Mouse (Mus musculus): ENCODE data around the gene Lgals8. TPM values are rescaled to one million over a fixed set of nuclear protein-coding genes. Genes with fewer than 3 reads are reported as not detected.

Lgals8 gene
- total and polyA plus RNA-seq, 3 experiments, result 9.5 to 347 (median 128) TPM

DNA sequence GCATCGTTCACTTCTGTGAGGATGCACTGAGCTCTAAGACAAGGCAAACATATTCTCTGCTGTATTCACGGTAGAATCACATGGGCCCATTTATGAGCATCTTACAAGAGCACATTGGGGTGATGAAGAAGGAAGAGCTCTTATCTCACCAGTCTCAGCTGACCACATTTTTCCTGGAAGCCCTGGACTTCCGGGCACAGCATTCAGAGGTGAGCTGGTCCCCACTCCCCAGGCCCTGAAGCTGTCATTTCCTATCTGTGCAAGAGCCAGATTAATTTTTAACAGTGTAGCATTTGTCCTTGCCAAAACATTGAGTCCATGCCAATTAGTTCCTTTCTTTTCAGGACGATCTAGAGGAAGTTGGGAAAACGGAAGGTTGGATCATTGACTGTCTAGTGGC lies 30.9 kb downstream of the Lgals8 start:
- H3K27me3 ChIP-seq (ENCODE audit: insufficient read depth, low read length), result no peaks in the 10 kb centered on the region
- peaks cover 98% of the 10 kb centered on the region for H3K36me3 ChIP-seq (replicated peaks)
- no peak for DNase-seq (ENCODE audit: low spot score)
- ATAC-seq (ENCODE audit: extremely low read depth, insufficient number of reproducible peaks, low FRiP score, poor library complexity, severe bottlenecking), result peak; percentile 57
- TF ChIP-seq CTCF (IDR thresholded peaks at IDR 0.05; ENCODE audit: low read depth, low read length), result no peak
- 0 out of 2 replicates have a peak, but pooled peaks have one; percentile 23 for TF ChIP-seq TAL1 (conservative IDR thresholded peaks at IDR 0.05; ENCODE audit: low read depth, low read length)
- H3K4me1 ChIP-seq (ENCODE audit: insufficient read depth, low read depth, low read length), result peaks cover 37% of the 10 kb centered on the region
- H3K4me3 ChIP-seq (ENCODE audit: low read depth, low read length), result no peak overlapping the region
- no peaks in the 10 kb centered on the region for H3K9me3 ChIP-seq (replicated peaks)

DNA sequence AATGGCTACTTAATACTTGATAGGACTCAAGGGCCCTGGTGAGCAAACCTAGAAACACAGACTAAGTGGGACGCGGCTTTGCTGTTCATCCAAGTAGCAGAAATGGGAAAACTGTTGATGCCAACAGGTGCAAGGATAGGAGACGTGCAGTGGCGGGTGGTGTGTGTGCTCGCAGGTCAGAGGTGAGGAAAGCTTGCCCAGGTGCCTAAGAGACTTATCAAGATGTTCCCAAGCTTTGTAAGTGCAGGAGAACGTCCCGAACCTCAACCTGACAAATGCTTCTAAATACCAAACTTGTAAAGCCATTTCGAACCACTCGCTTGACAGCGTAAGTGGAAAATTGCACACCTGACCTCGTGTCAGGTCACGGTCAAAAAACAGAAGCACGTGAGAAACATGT lies 36.2 kb downstream of the Lgals8 start:
- Histone ChIP-seq H3K4me1 (ENCODE audit: insufficient read depth, low read depth, low read length) (peaks cover 12% of the 10 kb centered on the region), H3K9me3 (replicated peaks) (no peaks in the 10 kb centered on the region), H3K4me3 (ENCODE audit: low read depth, low read length) (no peak overlapping the region), H3K27me3 (ENCODE audit: insufficient read depth, low read length) (no peaks in the 10 kb centered on the region), H3K36me3 (replicated peaks) (peaks cover 98% of the 10 kb centered on the region)
- no peak for DNase-seq (ENCODE audit: low spot score)
- TF ChIP-seq POLR2AphosphoS5 (IDR thresholded peaks at IDR 0.05; ENCODE audit: insufficient replicate concordance, low read depth, low read length) (no peak), GATA2 (IDR thresholded peaks at IDR 0.05; ENCODE audit: borderline replicate concordance, low read depth, low read length) (no peak), TAL1 (conservative IDR thresholded peaks at IDR 0.05; ENCODE audit: low read depth, low read length) (no peak), CTCF (IDR thresholded peaks at IDR 0.05; ENCODE audit: low read depth, low read length) (no peak), GATA1 (IDR thresholded peaks at IDR 0.05; ENCODE audit: borderline replicate concordance, low read length) (no peak)
- ATAC-seq (ENCODE audit: extremely low read depth, insufficient number of reproducible peaks, low FRiP score, poor library complexity, severe bottlenecking), result no peak

DNA sequence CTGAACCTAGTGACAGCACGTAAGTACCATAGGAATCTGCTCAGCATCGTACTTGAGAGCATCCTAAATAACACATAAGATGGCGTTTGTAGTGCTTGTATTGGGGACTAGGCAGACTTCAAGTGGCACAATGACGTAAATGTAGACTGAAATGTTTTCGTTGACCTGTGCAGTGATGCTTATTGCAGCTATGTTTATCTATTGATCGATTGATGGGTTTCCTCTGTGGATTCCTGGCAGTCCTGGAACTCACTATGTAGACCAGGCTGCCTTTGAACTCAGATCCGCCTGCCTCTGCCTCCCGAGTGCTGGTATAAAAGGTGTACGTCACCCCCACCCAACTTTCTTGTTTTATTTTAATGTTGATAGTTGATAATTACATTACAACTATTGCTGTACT lies 44.1 kb downstream of the Lgals8 start:
- peaks cover 98% of the 10 kb centered on the region for H3K36me3 ChIP-seq (replicated peaks)
- ATAC-seq (ENCODE audit: extremely low read depth, insufficient number of reproducible peaks, low FRiP score, poor library complexity, severe bottlenecking) (no peak), DNase-seq (ENCODE audit: low spot score) (no peak)
- no peak overlapping the region for H3K4me3 ChIP-seq (ENCODE audit: low read depth, low read length)
- no peaks in the 10 kb centered on the region for H3K9me3 ChIP-seq (replicated peaks)
- H3K4me1 ChIP-seq (ENCODE audit: insufficient read depth, low read depth, low read length), result peaks cover 3% of the 10 kb centered on the region; the same call in 1 of the 2 replicates
- TF ChIP-seq TAL1 (conservative IDR thresholded peaks at IDR 0.05; ENCODE audit: low read depth, low read length), result no peak
- no peak for TF ChIP-seq CTCF (IDR thresholded peaks at IDR 0.05; ENCODE audit: low read depth, low read length)
- no peak for TF ChIP-seq POLR2AphosphoS5 (IDR thresholded peaks at IDR 0.05; ENCODE audit: insufficient replicate concordance, low read depth, low read length)
- no peak for TF ChIP-seq GATA1 (IDR thresholded peaks at IDR 0.05; ENCODE audit: borderline replicate concordance, low read length)
- TF ChIP-seq GATA2 (IDR thresholded peaks at IDR 0.05; ENCODE audit: borderline replicate concordance, low read depth, low read length), result no peak
- no peaks in the 10 kb centered on the region for H3K27me3 ChIP-seq (ENCODE audit: insufficient read depth, low read length)

DNA sequence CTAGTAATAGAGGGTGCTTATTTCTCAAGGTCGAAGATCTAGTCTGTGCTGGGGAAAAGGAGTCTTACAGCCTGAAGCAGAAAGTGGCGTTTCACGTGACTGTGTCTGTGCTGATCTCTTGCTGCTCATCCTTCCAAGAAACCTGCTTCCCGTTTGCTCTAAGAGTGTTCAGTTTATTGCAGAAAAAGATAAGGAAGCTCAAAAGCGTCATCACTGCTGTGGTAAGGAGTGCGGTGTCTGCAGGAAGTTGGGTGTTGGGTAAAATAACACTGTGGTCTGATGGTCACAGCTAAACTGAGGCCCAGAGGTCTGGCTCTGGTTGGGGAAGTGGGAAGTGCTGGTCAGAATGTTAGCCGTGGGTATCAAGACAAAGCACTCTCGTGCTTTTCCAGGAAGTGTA lies 52.7 kb downstream of the Lgals8 start:
- ATAC-seq (ENCODE audit: extremely low read depth, insufficient number of reproducible peaks, low FRiP score, poor library complexity, severe bottlenecking), result peak; percentile 99
- H3K27me3 ChIP-seq (ENCODE audit: insufficient read depth, low read length), result no peaks in the 10 kb centered on the region
- H3K4me3 ChIP-seq (ENCODE audit: low read depth, low read length), result no peak overlapping the region; the same call in 1 of the 2 replicates
- peaks cover 42% of the 10 kb centered on the region for H3K4me1 ChIP-seq (ENCODE audit: insufficient read depth, low read depth, low read length)
- H3K36me3 ChIP-seq (replicated peaks), result peaks cover 79% of the 10 kb centered on the region
- TF ChIP-seq GATA2 (IDR thresholded peaks at IDR 0.05; ENCODE audit: borderline replicate concordance, low read depth, low read length) (no peak), TAL1 (conservative IDR thresholded peaks at IDR 0.05; ENCODE audit: low read depth, low read length) (peak; percentile 61)
- no peaks in the 10 kb centered on the region for H3K9me3 ChIP-seq (replicated peaks)
- peak; percentile 53 for DNase-seq (ENCODE audit: low spot score)

DNA sequence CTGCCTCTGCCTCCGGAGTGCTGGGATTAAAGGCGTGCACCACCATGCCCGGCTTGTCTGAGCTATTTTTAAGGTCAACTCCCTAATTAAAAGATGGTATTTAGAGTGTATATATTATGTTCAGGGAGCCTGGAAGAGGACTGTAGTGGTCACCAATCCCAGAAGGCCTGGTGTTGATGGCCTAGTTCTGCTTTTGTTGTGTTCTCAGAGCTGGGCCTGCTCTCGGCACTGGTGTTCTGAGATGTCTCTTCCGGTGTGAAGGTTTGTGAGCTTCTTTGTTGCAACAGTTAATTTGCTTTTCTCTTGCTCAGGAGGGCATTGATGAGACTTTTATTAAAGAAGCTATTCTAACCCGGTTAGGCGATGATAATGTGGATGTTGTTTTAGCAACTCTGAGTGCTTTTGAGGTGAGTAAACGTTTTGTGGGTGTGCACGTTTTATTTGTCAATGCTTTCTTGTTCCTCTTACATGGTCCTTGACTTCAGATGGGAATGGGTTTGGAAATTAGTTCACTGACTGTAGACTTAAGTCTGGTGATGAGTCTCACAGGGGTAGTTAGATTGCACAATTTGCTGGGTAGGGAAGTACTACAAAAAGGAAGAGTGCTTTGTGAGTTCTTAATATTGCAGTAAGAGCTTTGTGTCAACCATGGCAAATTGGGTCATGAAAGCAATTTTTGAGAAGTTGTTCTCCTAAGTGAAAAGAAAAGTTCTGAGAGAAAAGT lies 56.2 kb downstream of the Lgals8 start:
- peaks cover 73% of the 10 kb centered on the region for H3K36me3 ChIP-seq (replicated peaks)

DNA sequence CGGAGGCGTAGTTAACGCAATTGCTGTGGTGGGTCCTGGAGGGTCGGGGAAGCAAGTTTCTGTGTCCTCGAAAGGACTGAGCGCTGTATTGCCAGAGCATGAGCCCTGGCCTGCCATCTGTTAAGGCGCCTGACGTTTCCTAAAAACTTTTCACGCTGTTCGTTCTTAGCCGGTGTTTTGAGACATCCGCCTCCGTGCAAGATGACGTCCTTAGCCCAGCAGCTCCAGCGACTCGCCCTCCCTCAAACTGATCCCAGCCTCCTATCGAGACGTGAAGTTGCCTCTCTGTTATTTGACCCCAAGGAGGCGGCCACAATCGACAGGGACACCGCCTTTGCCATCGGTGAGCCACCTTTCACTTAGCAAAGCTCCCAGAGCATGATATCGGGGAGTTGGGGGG lies 69.2 kb downstream of the Lgals8 start:
- Histone ChIP-seq H3K9me3 (replicated peaks) (no peaks in the 10 kb centered on the region), H3K4me3 (ENCODE audit: low read depth, low read length) (peak overlapping the region; percentile 100), H3K4me1 (ENCODE audit: insufficient read depth, low read depth, low read length) (peaks cover 30% of the 10 kb centered on the region), H3K27me3 (ENCODE audit: insufficient read depth, low read length) (peaks cover 3% of the 10 kb centered on the region; the same call in 1 of the 2 replicates), H3K36me3 (replicated peaks) (peaks cover 41% of the 10 kb centered on the region)
- ATAC-seq (ENCODE audit: extremely low read depth, insufficient number of reproducible peaks, low FRiP score, poor library complexity, severe bottlenecking) (no peak), DNase-seq (ENCODE audit: low spot score) (peak; percentile 38)
- TF ChIP-seq POLR2AphosphoS5 (IDR thresholded peaks at IDR 0.05; ENCODE audit: insufficient replicate concordance, low read depth, low read length) (no peak), CTCF (IDR thresholded peaks at IDR 0.05; ENCODE audit: low read depth, low read length) (no peak), TAL1 (conservative IDR thresholded peaks at IDR 0.05; ENCODE audit: low read depth, low read length) (no peak), GATA2 (IDR thresholded peaks at IDR 0.05; ENCODE audit: borderline replicate concordance, low read depth, low read length) (no peak), GATA1 (IDR thresholded peaks at IDR 0.05; ENCODE audit: borderline replicate concordance, low read length) (no peak)

More for the DNA sequence above, 56.2 kb downstream of the Lgals8 start:
- Histone ChIP-seq H3K4me3 (ENCODE audit: low read depth, low read length) (no peak overlapping the region), H3K27me3 (ENCODE audit: insufficient read depth, low read length) (no peaks in the 10 kb centered on the region), H3K9me3 (replicated peaks) (no peaks in the 10 kb centered on the region), H3K4me1 (ENCODE audit: insufficient read depth, low read depth, low read length) (peaks cover 35% of the 10 kb centered on the region)
- ATAC-seq (ENCODE audit: extremely low read depth, insufficient number of reproducible peaks, low FRiP score, poor library complexity, severe bottlenecking) (no peak), DNase-seq (ENCODE audit: low spot score) (no peak)
- TF ChIP-seq POLR2AphosphoS5 (IDR thresholded peaks at IDR 0.05; ENCODE audit: insufficient replicate concordance, low read depth, low read length) (no peak), TAL1 (conservative IDR thresholded peaks at IDR 0.05; ENCODE audit: low read depth, low read length) (no peak), CTCF (IDR thresholded peaks at IDR 0.05; ENCODE audit: low read depth, low read length) (no peak), GATA1 (IDR thresholded peaks at IDR 0.05; ENCODE audit: borderline replicate concordance, low read length) (no peak), GATA2 (IDR thresholded peaks at IDR 0.05; ENCODE audit: borderline replicate concordance, low read depth, low read length) (no peak)

Measured in G1E (cell line).